Comparison of ENCODE assay signal across 26 mouse cellular contexts in the genomic region with DNA sequence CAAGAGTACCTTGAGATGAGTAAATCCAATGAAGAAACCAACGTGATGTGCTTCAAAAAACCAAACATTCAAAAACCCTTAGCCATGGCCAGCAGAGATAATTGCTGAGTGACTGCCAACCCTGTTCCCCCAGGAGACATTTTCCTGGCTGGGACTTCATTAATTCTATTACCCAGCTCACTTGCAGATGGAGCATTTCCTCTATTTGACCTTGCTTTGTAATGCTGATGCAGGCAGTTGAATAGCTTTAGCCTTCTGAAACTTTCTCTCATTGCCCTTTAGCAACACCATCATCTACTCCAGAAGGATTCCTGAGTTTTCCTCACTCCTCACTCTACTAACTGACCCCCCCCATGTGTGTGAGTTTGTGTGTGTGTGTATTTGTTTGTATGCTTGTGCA. TPM values are rescaled to one million over a fixed set of nuclear protein-coding genes. Genes with fewer than 3 reads are reported as not detected.
DNase-seq lines count a peak whose midpoint lies in the region; ATAC-seq and TF ChIP-seq lines count a peak whose summit lies in the region.
"Had no signal": no experiment of that assay in that cellular context is flagged by ENCODE, and none has a peak within 500 bp of the region (broad histone marks: within the 10 kb centered on the region; RNA-seq: fewer than 3 reads in every experiment).

No protein-coding gene starts in this region.

- no peaks in the 10 kb centered on the region for H3K27me3 ChIP-seq in hindbrain, postnatal 0 days (ENCODE audit: insufficient read depth, low read length)
- H3K27me3 ChIP-seq in hindbrain, embryonic 14.5 days (ENCODE audit: control insufficient read depth, insufficient read depth, low read length), result no peaks in the 10 kb centered on the region
- H3K27me3 ChIP-seq: CH12.LX; heart, embryonic 13.5 days; limb, embryonic 12.5 days; midbrain, embryonic 15.5 days had no signal

- no peak overlapping the region for H3K27ac ChIP-seq in hindbrain, postnatal 0 days
- H3K27ac ChIP-seq in hindbrain, embryonic 14.5 days, result no peak overlapping the region
- H3K27ac ChIP-seq: forebrain, embryonic 10.5 days; heart, embryonic 13.5 days; kidney, postnatal 0 days; limb, embryonic 12.5 days; macrophage; midbrain, embryonic 15.5 days had no signal

- H3K9me3 ChIP-seq in hindbrain, postnatal 0 days (ENCODE audit: low read length), result no peaks in the 10 kb centered on the region
- H3K9me3 ChIP-seq in hindbrain, embryonic 14.5 days (ENCODE audit: control insufficient read depth, low read length), result no peaks in the 10 kb centered on the region
- H3K9me3 ChIP-seq: forebrain, embryonic 10.5 days; heart, embryonic 13.5 days; limb, embryonic 12.5 days; midbrain, embryonic 15.5 days had no signal

- no peak for TF ChIP-seq CTCF in hindbrain, postnatal 0 days (IDR thresholded peaks at IDR 0.05; ENCODE audit: low read depth)

- peak; percentile 0 to 8 for DNase-seq in heart, adult 18-20 months
- DNase-seq in heart, adult 11 months, result no peak
- peak; percentile 33 for DNase-seq in hindbrain, postnatal 0 days (ENCODE audit: low spot score)
- no peak for DNase-seq in hindbrain, embryonic 14.5 days (ENCODE audit: low spot score)
- peak; percentile 63 for DNase-seq in MN1 (ENCODE audit: low spot score)
- peak; percentile 35 for DNase-seq in brain, adult 2 months (ENCODE audit: low read depth, low spot score)
- DNase-seq in layer of hippocampus, adult 9-10 months (ENCODE audit: low spot score), result no peak
- DNase-seq: adrenal gland, postnatal 36 days; B cell, adult 2 months; cerebellum, adult 9-11 months; forebrain, postnatal 0 days; gastrocnemius, postnatal 14 days; kidney, adult 11 months; liver, postnatal 0 days; thymus, adult 18-20 months; thymus, postnatal 36 days had no signal

- ATAC-seq in hindbrain, postnatal 0 days, result no peak
- ATAC-seq in hindbrain, embryonic 14.5 days (ENCODE audit: low FRiP score), result no peak
- ATAC-seq: forebrain, postnatal 0 days; liver, postnatal 0 days; lung, postnatal 0 days; midbrain, embryonic 15.5 days had no signal

- H3K4me1 ChIP-seq in hindbrain, postnatal 0 days (ENCODE audit: insufficient read depth, low read length), result 0 out of 2 replicates have a peak, but pooled peaks cover 4% of the 10 kb centered on the region
- H3K4me1 ChIP-seq in hindbrain, embryonic 14.5 days (replicated peaks; ENCODE audit: control insufficient read depth, insufficient read depth, low read length), result peaks cover 11% of the 10 kb centered on the region; the same call in 1 of the 2 replicates
- H3K4me1 ChIP-seq: heart, embryonic 13.5 days; limb, embryonic 12.5 days had no signal

- H3K4me3 ChIP-seq in hindbrain, postnatal 0 days (ENCODE audit: low read length), result no peak overlapping the region
- H3K4me3 ChIP-seq in hindbrain, embryonic 14.5 days (replicated peaks; ENCODE audit: low read length), result no peak overlapping the region
- H3K4me3 ChIP-seq: forebrain, embryonic 10.5 days; heart, embryonic 13.5 days; limb, embryonic 12.5 days; midbrain, embryonic 15.5 days had no signal

- WGBS in hindbrain, postnatal 0 days, result 43% methylated on average over 1 of the region's 1 CpGs
- WGBS in hindbrain, embryonic 14.5 days, result 30% methylated on average over 1 of the region's 1 CpGs

- H3K36me3 ChIP-seq in hindbrain, postnatal 0 days (ENCODE audit: insufficient read depth, low read length), result no peaks in the 10 kb centered on the region
- no peaks in the 10 kb centered on the region for H3K36me3 ChIP-seq in hindbrain, embryonic 14.5 days (replicated peaks; ENCODE audit: control insufficient read depth, insufficient read depth)
- H3K36me3 ChIP-seq: forebrain, embryonic 10.5 days; heart, embryonic 13.5 days; limb, embryonic 12.5 days; midbrain, embryonic 15.5 days had no signal

- H3K4me2 ChIP-seq in hindbrain, postnatal 0 days (ENCODE audit: low read depth, low read length), result no peak overlapping the region
- no peak overlapping the region for H3K4me2 ChIP-seq in hindbrain, embryonic 14.5 days (replicated peaks)
- H3K4me2 ChIP-seq: heart, embryonic 13.5 days; limb, embryonic 12.5 days; liver, embryonic 11.5 days; midbrain, embryonic 15.5 days had no signal

- H3K9ac ChIP-seq in hindbrain, postnatal 0 days (replicated peaks; ENCODE audit: low read length), result no peak overlapping the region
- H3K9ac ChIP-seq in hindbrain, embryonic 14.5 days, result no peak overlapping the region
- H3K9ac ChIP-seq: forebrain, postnatal 0 days; heart, embryonic 13.5 days; limb, embryonic 12.5 days; liver, postnatal 0 days; midbrain, embryonic 15.5 days had no signal

RNA-seq across cellular contexts. Expression of a gene that starts 34.6 kb away (rescaled TPM):
- total RNA-seq in heart, adult 18-20 months (2021), result under 1 TPM in 1 of 2 experiments, not detected in 1; 0.33 TPM
- total RNA-seq in hindbrain, postnatal 0 days (2014; rRNA removed), result 26.3 and 26.7 TPM in 2 replicates
- polyA plus RNA-seq in hindbrain, postnatal 0 days (2015; fragmentation: Nextera tagmentation; extraction: Ambion mirVana), result 15.5 and 15.7 TPM in 2 replicates
- 16.8 and 18.4 TPM in 2 replicates for polyA plus RNA-seq in hindbrain, embryonic 14.5 days (2014; fragmentation: Nextera tagmentation; extraction: Ambion mirVana)
- total RNA-seq: hematopoietic stem cell, adult 5-6 weeks had no signal
- polyA plus RNA-seq: macrophage had no signal

Comparison
In these comparisons a context has a peak if more than half of its experiments do, and no peak if none do; other contexts are left out.
1. DNase-seq: peak in heart, adult 18-20 months (2 of 2), hindbrain, postnatal 0 days (single experiment), MN1 (single experiment) and brain, adult 2 months (single experiment); none in heart, adult 11 months (single experiment), hindbrain, embryonic 14.5 days (single experiment) and layer of hippocampus, adult 9-10 months (single experiment).
2. RNA of a gene that starts 34.6 kb away (total RNA-seq): 26.3 to 26.7 TPM in hindbrain, postnatal 0 days; 0.33 TPM in heart, adult 18-20 months; every median in the first group is over 10 times any median in the second.